Mouse (Mus musculus): Measurements from ENCODE around the gene Slc2a1. TPM values are rescaled to one million over a fixed set of nuclear protein-coding genes. Genes with fewer than 3 reads are reported as not detected.

The Slc2a1 gene
- polyA plus RNA-seq, 1 experiment from 2014 or later: 94.4 TPM

DNA sequence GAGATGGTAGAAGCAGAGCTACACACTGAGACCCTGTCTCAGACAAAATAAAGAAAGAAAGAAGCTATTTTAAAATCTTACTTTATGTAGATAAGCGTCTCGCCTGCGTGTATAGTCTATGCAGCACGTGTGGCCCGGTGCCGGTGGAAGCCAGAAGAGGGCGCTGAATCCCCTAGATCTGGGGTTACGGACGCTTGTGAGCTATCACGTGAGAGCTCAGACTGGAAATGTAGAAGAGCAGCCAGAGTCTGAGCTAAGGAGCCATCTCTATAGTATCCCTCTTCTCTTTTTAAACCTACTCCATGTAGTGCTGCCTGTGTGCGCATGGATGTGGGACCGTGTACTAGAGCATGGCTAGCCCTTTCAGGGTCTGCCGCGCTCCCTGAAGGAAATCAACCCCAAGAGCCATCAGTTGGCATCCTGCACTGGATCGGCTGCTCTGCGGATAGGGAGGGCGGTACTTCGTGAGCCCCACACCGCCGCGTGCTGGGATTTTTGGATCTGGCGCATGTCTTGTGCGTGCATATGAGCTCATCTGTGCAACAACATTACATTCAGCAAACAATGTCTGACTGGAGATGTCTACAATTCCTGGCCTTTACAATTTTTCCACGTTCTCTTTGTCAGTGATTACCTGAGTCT lies 33.8 kb downstream of the Slc2a1 start:
- WGBS: 21% methylated on average over 24 of the region's 24 CpGs
- Histone ChIP-seq H3K9me3 (ENCODE audit: control insufficient read depth, low read length) (no peaks in the 10 kb centered on the region), H3K36me3 (ENCODE audit: control insufficient read depth, insufficient read depth, low read length) (no peaks in the 10 kb centered on the region), H3K4me2 (ENCODE audit: low read length) (peak overlapping the region; percentile 49), H3K9ac (replicated peaks; ENCODE audit: low read length) (no peak overlapping the region), H3K4me3 (replicated peaks; ENCODE audit: low read depth, low read length) (peak overlapping the region; percentile 19; the same call in 1 of the 2 replicates), H3K27me3 (ENCODE audit: control insufficient read depth, insufficient read depth, low read length) (no peaks in the 10 kb centered on the region), H3K27ac (replicated peaks; ENCODE audit: low read depth, low read length) (peak overlapping the region; percentile 55; the same call in 1 of the 2 replicates), H3K4me1 (ENCODE audit: control insufficient read depth, insufficient read depth, low read length) (peaks cover 5% of the 10 kb centered on the region; the same call in 1 of the 2 replicates)
- ATAC-seq (ENCODE audit: low FRiP score, low TSS enrichment) (peak; percentile 51; the same call in 1 of the 2 replicates), DNase-seq (peak; percentile 87)

DNA sequence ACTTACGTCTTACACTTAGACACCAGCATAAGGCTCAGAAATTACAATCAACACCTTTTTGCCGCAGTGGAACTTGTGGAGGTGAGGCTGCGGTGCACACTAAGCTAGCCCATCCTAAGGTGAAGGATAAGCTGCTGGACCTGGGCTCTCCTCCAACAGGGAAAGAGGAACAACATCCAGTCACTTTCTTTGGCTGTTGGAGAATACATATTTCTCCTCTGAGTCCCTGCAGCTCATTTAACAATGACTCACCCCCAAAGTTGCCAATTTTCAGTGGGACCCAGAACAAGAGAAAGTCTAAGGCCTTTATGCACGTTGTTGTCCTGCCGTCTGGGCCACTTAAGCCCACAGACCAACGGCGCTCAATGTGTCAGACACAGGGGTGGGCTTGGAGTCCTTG lies 38.3 kb downstream of the Slc2a1 start:
- H3K36me3 ChIP-seq (ENCODE audit: control insufficient read depth, insufficient read depth, low read length): no peaks in the 10 kb centered on the region
- H3K4me1 ChIP-seq (ENCODE audit: control insufficient read depth, insufficient read depth, low read length): no peaks in the 10 kb centered on the region
- DNase-seq (no peak), ATAC-seq (ENCODE audit: low FRiP score, low TSS enrichment) (no peak)
- H3K4me3 ChIP-seq (replicated peaks; ENCODE audit: low read depth, low read length): no peak overlapping the region
- H3K27ac ChIP-seq (replicated peaks; ENCODE audit: low read depth, low read length): no peak overlapping the region
- no peak overlapping the region for H3K4me2 ChIP-seq (ENCODE audit: low read length)
- 88% methylated on average over 7 of the region's 7 CpGs for WGBS
- no peak overlapping the region for H3K9ac ChIP-seq (replicated peaks; ENCODE audit: low read length)
- no peaks in the 10 kb centered on the region for H3K27me3 ChIP-seq (ENCODE audit: control insufficient read depth, insufficient read depth, low read length)
- no peaks in the 10 kb centered on the region for H3K9me3 ChIP-seq (ENCODE audit: control insufficient read depth, low read length)

DNA sequence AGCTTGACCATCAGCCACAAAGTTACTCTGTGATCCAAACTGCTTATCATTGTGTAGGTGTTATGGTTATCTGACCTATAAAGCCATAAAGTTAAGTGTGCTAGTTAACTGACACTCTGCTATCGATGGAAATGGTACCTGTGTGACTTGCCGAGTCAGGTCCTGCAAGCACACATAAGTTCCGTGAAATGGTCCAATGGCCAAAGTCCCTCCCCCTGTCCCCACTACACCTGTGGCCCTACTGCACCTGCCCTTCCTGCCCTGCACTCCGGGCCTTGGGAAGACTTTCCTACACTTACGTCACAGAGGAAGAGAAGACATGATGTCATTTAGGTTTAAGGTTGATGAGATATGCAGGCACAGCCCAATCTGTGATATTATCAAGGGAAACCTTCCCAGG lies 38.8 kb downstream of the Slc2a1 start:
- WGBS: 89% methylated on average over 5 of the region's 5 CpGs
- no peaks in the 10 kb centered on the region for H3K36me3 ChIP-seq (ENCODE audit: control insufficient read depth, insufficient read depth, low read length)
- no peaks in the 10 kb centered on the region for H3K4me1 ChIP-seq (ENCODE audit: control insufficient read depth, insufficient read depth, low read length)
- no peaks in the 10 kb centered on the region for H3K27me3 ChIP-seq (ENCODE audit: control insufficient read depth, insufficient read depth, low read length)
- no peak overlapping the region for H3K9ac ChIP-seq (replicated peaks; ENCODE audit: low read length)
- ATAC-seq (ENCODE audit: low FRiP score, low TSS enrichment): no peak
- no peak for DNase-seq
- no peak overlapping the region for H3K4me3 ChIP-seq (replicated peaks; ENCODE audit: low read depth, low read length)
- no peak overlapping the region for H3K27ac ChIP-seq (replicated peaks; ENCODE audit: low read depth, low read length)
- no peaks in the 10 kb centered on the region for H3K9me3 ChIP-seq (ENCODE audit: control insufficient read depth, low read length)
- H3K4me2 ChIP-seq (ENCODE audit: low read length): no peak overlapping the region

DNA sequence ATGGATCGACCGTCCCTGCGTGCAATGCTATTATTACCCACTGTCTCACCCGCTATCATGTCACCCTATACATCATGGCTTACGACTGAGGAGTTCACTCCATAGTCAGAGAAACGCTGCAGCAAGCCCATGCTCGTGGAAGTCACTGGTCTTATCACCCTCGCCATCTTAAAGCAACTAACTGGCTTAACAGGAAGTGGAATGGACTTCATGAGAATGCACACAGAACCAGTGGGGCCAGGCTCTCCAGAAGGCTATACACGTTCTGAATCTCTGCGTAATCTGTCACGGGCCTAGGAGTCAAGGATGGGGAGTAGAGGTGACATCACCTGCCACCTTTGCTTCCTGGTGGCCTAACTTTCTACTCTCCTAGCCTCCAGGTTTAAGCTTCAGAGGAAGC lies 40.2 kb downstream of the Slc2a1 start:
- Histone ChIP-seq H3K9ac (replicated peaks; ENCODE audit: low read length) (no peak overlapping the region), H3K4me3 (replicated peaks; ENCODE audit: low read depth, low read length) (no peak overlapping the region), H3K27ac (replicated peaks; ENCODE audit: low read depth, low read length) (no peak overlapping the region), H3K4me1 (ENCODE audit: control insufficient read depth, insufficient read depth, low read length) (no peaks in the 10 kb centered on the region), H3K27me3 (ENCODE audit: control insufficient read depth, insufficient read depth, low read length) (no peaks in the 10 kb centered on the region), H3K4me2 (ENCODE audit: low read length) (no peak overlapping the region), H3K9me3 (ENCODE audit: control insufficient read depth, low read length) (no peaks in the 10 kb centered on the region), H3K36me3 (ENCODE audit: control insufficient read depth, insufficient read depth, low read length) (no peaks in the 10 kb centered on the region)
- WGBS: 90% methylated on average over 11 of the region's 11 CpGs
- DNase-seq (no peak), ATAC-seq (ENCODE audit: low FRiP score, low TSS enrichment) (no peak)

DNA sequence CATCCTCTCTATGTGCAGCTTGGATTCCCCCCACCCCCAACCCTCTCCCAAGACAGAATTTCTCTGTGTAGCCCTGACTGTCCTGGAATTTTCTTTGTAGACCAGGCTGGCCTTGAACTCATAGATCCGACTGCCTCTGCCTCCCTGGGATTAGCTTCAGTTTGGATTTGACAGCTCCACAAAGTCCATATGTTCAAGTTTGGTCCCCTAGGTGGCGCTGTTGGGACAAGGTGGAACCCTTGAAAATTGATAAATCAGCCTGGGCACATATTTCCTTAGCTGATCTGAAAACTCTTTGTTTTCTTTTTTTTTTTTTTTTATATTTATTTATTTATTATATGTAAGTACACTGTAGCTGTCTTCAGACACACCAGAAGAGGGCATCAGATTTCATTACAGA lies 48.7 kb downstream of the Slc2a1 start:
- peak; percentile 63 for DNase-seq
- no peak overlapping the region for H3K27ac ChIP-seq (replicated peaks; ENCODE audit: low read depth, low read length)
- no peaks in the 10 kb centered on the region for H3K36me3 ChIP-seq (ENCODE audit: control insufficient read depth, insufficient read depth, low read length)
- H3K4me1 ChIP-seq (ENCODE audit: control insufficient read depth, insufficient read depth, low read length): no peaks in the 10 kb centered on the region
- no peak overlapping the region for H3K4me3 ChIP-seq (replicated peaks; ENCODE audit: low read depth, low read length)
- H3K9me3 ChIP-seq (ENCODE audit: control insufficient read depth, low read length): no peaks in the 10 kb centered on the region
- H3K9ac ChIP-seq (replicated peaks; ENCODE audit: low read length): no peak overlapping the region
- ATAC-seq (ENCODE audit: low FRiP score, low TSS enrichment): no peak
- no peaks in the 10 kb centered on the region for H3K27me3 ChIP-seq (ENCODE audit: control insufficient read depth, insufficient read depth, low read length)
- WGBS: 35% methylated on average over 2 of the region's 2 CpGs
- H3K4me2 ChIP-seq (ENCODE audit: low read length): no peak overlapping the region

GRCm38 (mm10) chr4:119157891-119158290 lies 49.4 kb downstream of the Slc2a1 start:
- Histone ChIP-seq H3K4me3 (replicated peaks; ENCODE audit: low read depth, low read length) (no peak overlapping the region), H3K9ac (replicated peaks; ENCODE audit: low read length) (no peak overlapping the region), H3K36me3 (ENCODE audit: control insufficient read depth, insufficient read depth, low read length) (no peaks in the 10 kb centered on the region), H3K27me3 (ENCODE audit: control insufficient read depth, insufficient read depth, low read length) (no peaks in the 10 kb centered on the region), H3K27ac (replicated peaks; ENCODE audit: low read depth, low read length) (no peak overlapping the region), H3K4me2 (ENCODE audit: low read length) (no peak overlapping the region), H3K4me1 (ENCODE audit: control insufficient read depth, insufficient read depth, low read length) (no peaks in the 10 kb centered on the region), H3K9me3 (ENCODE audit: control insufficient read depth, low read length) (no peaks in the 10 kb centered on the region)
- no peak for ATAC-seq (ENCODE audit: low FRiP score, low TSS enrichment)
- 83% methylated on average over 5 of the region's 5 CpGs for WGBS
- DNase-seq: no peak

DNA sequence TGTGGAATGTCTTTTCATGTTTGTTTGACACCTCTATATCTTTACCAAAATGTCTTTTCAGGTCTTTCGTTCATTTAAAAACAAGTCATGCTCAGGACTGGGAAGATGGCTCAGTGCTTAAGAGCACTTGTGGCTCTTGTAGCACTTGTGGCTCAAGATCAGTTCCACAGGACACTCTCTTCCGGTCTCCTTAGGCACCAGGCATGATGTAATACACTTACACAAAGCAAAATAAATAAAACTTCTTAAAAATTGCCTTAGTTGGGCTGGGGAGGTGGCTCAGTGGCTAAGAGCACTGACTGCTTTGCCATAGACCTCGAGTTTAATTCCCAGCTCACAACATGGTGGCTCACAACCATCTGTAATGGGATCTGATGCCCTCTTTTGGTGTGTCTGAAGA lies 52.8 kb downstream of the Slc2a1 start:
- no peak for ATAC-seq (ENCODE audit: low FRiP score, low TSS enrichment)
- no peak for DNase-seq
- Histone ChIP-seq H3K27me3 (ENCODE audit: control insufficient read depth, insufficient read depth, low read length) (no peaks in the 10 kb centered on the region), H3K9ac (replicated peaks; ENCODE audit: low read length) (no peak overlapping the region), H3K27ac (replicated peaks; ENCODE audit: low read depth, low read length) (no peak overlapping the region), H3K4me1 (ENCODE audit: control insufficient read depth, insufficient read depth, low read length) (no peaks in the 10 kb centered on the region), H3K36me3 (ENCODE audit: control insufficient read depth, insufficient read depth, low read length) (no peaks in the 10 kb centered on the region), H3K9me3 (ENCODE audit: control insufficient read depth, low read length) (no peaks in the 10 kb centered on the region), H3K4me2 (ENCODE audit: low read length) (no peak overlapping the region), H3K4me3 (replicated peaks; ENCODE audit: low read depth, low read length) (no peak overlapping the region)
- whole genome bisulfite sequencing: 86% methylated on average over 3 of the region's 3 CpGs

- no peaks in the 10 kb centered on the region for H3K27me3 ChIP-seq (ENCODE audit: control insufficient read depth, insufficient read depth, low read length)
- H3K9ac ChIP-seq (replicated peaks; ENCODE audit: low read length): no peak overlapping the region
- H3K4me2 ChIP-seq (ENCODE audit: low read length): no peak overlapping the region
- no peak overlapping the region for H3K4me3 ChIP-seq (replicated peaks; ENCODE audit: low read depth, low read length)
- H3K9me3 ChIP-seq (ENCODE audit: control insufficient read depth, low read length): no peaks in the 10 kb centered on the region
- ATAC-seq (ENCODE audit: low FRiP score, low TSS enrichment) (no peak), DNase-seq (no peak)
- H3K4me1 ChIP-seq (ENCODE audit: control insufficient read depth, insufficient read depth, low read length): no peaks in the 10 kb centered on the region
- H3K36me3 ChIP-seq (ENCODE audit: control insufficient read depth, insufficient read depth, low read length): no peaks in the 10 kb centered on the region
- H3K27ac ChIP-seq (replicated peaks; ENCODE audit: low read depth, low read length): no peak overlapping the region
- 72% methylated on average over 4 of the region's 4 CpGs for WGBS
These were observed 54.5 kb downstream of the Slc2a1 start for GRCm38 (mm10) chr4:119162990-119163389.

DNA sequence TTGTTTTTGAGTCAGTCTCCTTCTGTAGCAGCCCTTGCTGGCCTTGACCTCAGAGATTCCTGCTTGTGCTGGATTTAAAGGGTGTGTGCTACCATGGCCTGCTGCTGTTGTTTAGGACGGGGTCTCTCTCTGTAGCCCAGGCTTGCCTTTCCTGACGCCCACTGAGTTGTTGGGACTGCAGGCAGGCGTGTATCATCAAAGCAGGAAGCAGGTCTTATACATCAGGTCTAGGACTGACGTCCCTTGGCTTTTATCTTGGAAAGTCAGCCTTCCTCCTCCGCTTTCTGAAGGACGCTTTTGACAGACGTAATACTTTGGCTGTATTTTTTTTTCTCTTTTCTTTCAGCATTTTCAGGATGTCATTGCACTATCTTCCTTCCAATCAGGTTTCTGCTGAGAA lies 57.4 kb downstream of the Slc2a1 start:
- H3K27ac ChIP-seq (replicated peaks; ENCODE audit: low read depth, low read length): no peak overlapping the region
- peaks cover 22% of the 10 kb centered on the region for H3K36me3 ChIP-seq (ENCODE audit: control insufficient read depth, insufficient read depth, low read length)
- H3K27me3 ChIP-seq (ENCODE audit: control insufficient read depth, insufficient read depth, low read length): no peaks in the 10 kb centered on the region
- no peak overlapping the region for H3K9ac ChIP-seq (replicated peaks; ENCODE audit: low read length)
- H3K9me3 ChIP-seq (ENCODE audit: control insufficient read depth, low read length): no peaks in the 10 kb centered on the region
- DNase-seq (no peak), ATAC-seq (ENCODE audit: low FRiP score, low TSS enrichment) (no peak)
- H3K4me1 ChIP-seq (ENCODE audit: control insufficient read depth, insufficient read depth, low read length): no peaks in the 10 kb centered on the region
- no peak overlapping the region for H3K4me2 ChIP-seq (ENCODE audit: low read length)
- H3K4me3 ChIP-seq (replicated peaks; ENCODE audit: low read depth, low read length): no peak overlapping the region
- WGBS: 78% methylated on average over 7 of the region's 7 CpGs

Measured in midbrain, embryonic 14.5 days (tissue).